Mouse (Mus musculus): Measurements from ENCODE around the gene Atp6v0a1. TPM values are rescaled to one million over a fixed set of nuclear protein-coding genes. Genes with fewer than 3 reads are reported as not detected.
A peak's percentile ranks its signal among the peaks of the same experiment; 100 is the strongest.

Gene Atp6v0a1
- polyA plus RNA-seq, 2 experiments, result 32.7 to 60.9 TPM

- H3K4me2 ChIP-seq (replicated peaks; ENCODE audit: low read depth, low read length, severe bottlenecking), result no peak overlapping the region
- no peak overlapping the region for H3K4me3 ChIP-seq (replicated peaks; ENCODE audit: low read length)
- DNase-seq (ENCODE audit: low spot score), result no peak
- no peaks in the 10 kb centered on the region for H3K9me3 ChIP-seq (ENCODE audit: control insufficient read depth, low read length)
- H3K27ac ChIP-seq (replicated peaks; ENCODE audit: low read depth, low read length), result no peak overlapping the region
- 73% methylated on average over 14 of the region's 14 CpGs for WGBS
- H3K36me3 ChIP-seq (ENCODE audit: control insufficient read depth, insufficient read depth, low read length), result no peaks in the 10 kb centered on the region
- H3K9ac ChIP-seq (ENCODE audit: low read depth, low read length, severe bottlenecking), result no peak overlapping the region
- 0 out of 2 replicates have a peak, but pooled peaks cover 3% of the 10 kb centered on the region for H3K27me3 ChIP-seq (ENCODE audit: control insufficient read depth, insufficient read depth, low read length)
- TF ChIP-seq POLR2A (IDR thresholded peaks at IDR 0.05; ENCODE audit: borderline replicate concordance, extremely low read depth, insufficient read depth, insufficient read length), result no peak
- H3K4me1 ChIP-seq (ENCODE audit: control insufficient read depth, insufficient read depth, low read length), result 0 out of 2 replicates have a peak, but pooled peaks cover 6% of the 10 kb centered on the region
- ATAC-seq (ENCODE audit: low FRiP score, low read depth), result no peak
Observed at GRCm38 (mm10) chr11:101071810-101072428, 62.7 kb downstream of the Atp6v0a1 start.

GRCm38 (mm10) chr11:101078121-101078520, 68.9 kb downstream of the Atp6v0a1 start, which contains the start of gene Hsd17b1:
Hsd17b1 (plus strand) TSS chr11:101078411.
- Histone ChIP-seq H3K4me1 (ENCODE audit: control insufficient read depth, insufficient read depth, low read length) (peaks cover 3% of the 10 kb centered on the region; the same call in 1 of the 2 replicates), H3K27me3 (ENCODE audit: control insufficient read depth, insufficient read depth, low read length) (peaks cover 34% of the 10 kb centered on the region), H3K4me3 (replicated peaks; ENCODE audit: low read length) (0 out of 2 replicates have a peak within 1 kb of the TSS, but pooled peaks have one; percentile 15), H3K36me3 (ENCODE audit: control insufficient read depth, insufficient read depth, low read length) (no peaks in the 10 kb centered on the region), H3K27ac (replicated peaks; ENCODE audit: low read depth, low read length) (no peak within 1 kb of the TSS), H3K9me3 (ENCODE audit: control insufficient read depth, low read length) (no peaks in the 10 kb centered on the region), H3K9ac (ENCODE audit: low read depth, low read length, severe bottlenecking) (no peak within 1 kb of the TSS), H3K4me2 (replicated peaks; ENCODE audit: low read depth, low read length, severe bottlenecking) (no peak within 1 kb of the TSS)
- no peak for TF ChIP-seq POLR2A (IDR thresholded peaks at IDR 0.05; ENCODE audit: borderline replicate concordance, extremely low read depth, insufficient read depth, insufficient read length)
- no peak for ATAC-seq (ENCODE audit: low FRiP score, low read depth)
- WGBS, result 66% methylated on average over 9 of the region's 9 CpGs
- DNase-seq (ENCODE audit: low spot score), result no peak

- no peak for ATAC-seq (ENCODE audit: low FRiP score, low read depth)
- WGBS, result 1% methylated on average over 20 of the region's 27 CpGs
- Histone ChIP-seq H3K36me3 (ENCODE audit: control insufficient read depth, insufficient read depth, low read length) (no peaks in the 10 kb centered on the region), H3K9me3 (ENCODE audit: control insufficient read depth, low read length) (no peaks in the 10 kb centered on the region), H3K27me3 (ENCODE audit: control insufficient read depth, insufficient read depth, low read length) (peaks cover 34% of the 10 kb centered on the region), H3K4me1 (ENCODE audit: control insufficient read depth, insufficient read depth, low read length) (peaks cover 9% of the 10 kb centered on the region), H3K4me3 (replicated peaks; ENCODE audit: low read length) (peak overlapping the region; percentile 15; the same call in 1 of the 2 replicates), H3K27ac (replicated peaks; ENCODE audit: low read depth, low read length) (no peak overlapping the region), H3K4me2 (replicated peaks; ENCODE audit: low read depth, low read length, severe bottlenecking) (peak overlapping the region; percentile 24; the same call in 1 of the 2 replicates), H3K9ac (ENCODE audit: low read depth, low read length, severe bottlenecking) (no peak overlapping the region)
- no peak for TF ChIP-seq POLR2A (IDR thresholded peaks at IDR 0.05; ENCODE audit: borderline replicate concordance, extremely low read depth, insufficient read depth, insufficient read length)
- DNase-seq (ENCODE audit: low spot score), result no peak
Observed at GRCm38 (mm10) chr11:101079746-101080145, 70.5 kb downstream of the Atp6v0a1 start.

GRCm38 (mm10) chr11:101080421-101080820, 71.2 kb downstream of the Atp6v0a1 start:
- H3K27ac ChIP-seq (replicated peaks; ENCODE audit: low read depth, low read length), result no peak overlapping the region
- no peak overlapping the region for H3K4me3 ChIP-seq (replicated peaks; ENCODE audit: low read length)
- H3K4me2 ChIP-seq (replicated peaks; ENCODE audit: low read depth, low read length, severe bottlenecking), result no peak overlapping the region
- no peaks in the 10 kb centered on the region for H3K9me3 ChIP-seq (ENCODE audit: control insufficient read depth, low read length)
- H3K9ac ChIP-seq (ENCODE audit: low read depth, low read length, severe bottlenecking), result no peak overlapping the region
- H3K27me3 ChIP-seq (ENCODE audit: control insufficient read depth, insufficient read depth, low read length), result peaks cover 34% of the 10 kb centered on the region
- TF ChIP-seq POLR2A (IDR thresholded peaks at IDR 0.05; ENCODE audit: borderline replicate concordance, extremely low read depth, insufficient read depth, insufficient read length), result no peak
- H3K4me1 ChIP-seq (ENCODE audit: control insufficient read depth, insufficient read depth, low read length), result peaks cover 9% of the 10 kb centered on the region
- H3K36me3 ChIP-seq (ENCODE audit: control insufficient read depth, insufficient read depth, low read length), result peaks cover under 1% of the 10 kb centered on the region; the same call in 1 of the 2 replicates
- DNase-seq (ENCODE audit: low spot score) (no peak), ATAC-seq (ENCODE audit: low FRiP score, low read depth) (no peak)
- 62% methylated on average over 5 of the region's 5 CpGs for WGBS

GRCm38 (mm10) chr11:101081659-101082058, 72.4 kb downstream of the Atp6v0a1 start:
- Histone ChIP-seq H3K4me3 (replicated peaks; ENCODE audit: low read length) (peak overlapping the region; percentile 67), H3K9ac (ENCODE audit: low read depth, low read length, severe bottlenecking) (peak overlapping the region; percentile 35), H3K4me1 (ENCODE audit: control insufficient read depth, insufficient read depth, low read length) (peaks cover 18% of the 10 kb centered on the region), H3K9me3 (ENCODE audit: control insufficient read depth, low read length) (no peaks in the 10 kb centered on the region), H3K27ac (replicated peaks; ENCODE audit: low read depth, low read length) (no peak overlapping the region), H3K4me2 (replicated peaks; ENCODE audit: low read depth, low read length, severe bottlenecking) (peak overlapping the region; percentile 92), H3K27me3 (ENCODE audit: control insufficient read depth, insufficient read depth, low read length) (peaks cover 34% of the 10 kb centered on the region), H3K36me3 (ENCODE audit: control insufficient read depth, insufficient read depth, low read length) (peaks cover 6% of the 10 kb centered on the region; the same call in 1 of the 2 replicates)
- no peak for DNase-seq (ENCODE audit: low spot score)
- ATAC-seq (ENCODE audit: low FRiP score, low read depth), result no peak
- TF ChIP-seq POLR2A (IDR thresholded peaks at IDR 0.05; ENCODE audit: borderline replicate concordance, extremely low read depth, insufficient read depth, insufficient read length), result no peak
- 8% methylated on average over 10 of the region's 10 CpGs for WGBS

Data from limb, embryonic 14.5 days (tissue).